8 mouse cellular contexts compared by ENCODE assay signal in genomic region chr3:87616957-87617810, GRCm38 (mm10). TPM values are rescaled to one million over a fixed set of nuclear protein-coding genes. Genes with fewer than 3 reads are reported as not detected.
DNase-seq lines count a peak whose midpoint lies in the region; ATAC-seq and TF ChIP-seq lines count a peak whose summit lies in the region.

Arhgef11 (plus strand) TSS chr3:87617559.

- peak; percentile 65 for DNase-seq in 3T3-L1 (ENCODE audit: low read depth, low spot score)
- DNase-seq in adrenal gland, postnatal 36 days, result peak; percentile 89 to 94
- DNase-seq in heart, adult 2 months, result peak; percentile 89 to 91
- DNase-seq in kidney, adult 8-10 months, result peak; percentile 83 to 85
- peak; percentile 79 for DNase-seq in limb, embryonic 14.5 days (ENCODE audit: low spot score)
- peak; percentile 54 to 75 for DNase-seq in spleen, postnatal 10 days (ENCODE audit: low spot score in 2 of 2)

- peak within 1 kb of the TSS; percentile 83 for H3K4me3 ChIP-seq in embryonic facial prominence, embryonic 13.5 days
- peak within 1 kb of the TSS; percentile 99 for H3K4me3 ChIP-seq in heart, adult 2 months
- peak within 1 kb of the TSS; percentile 81 for H3K4me3 ChIP-seq in limb, embryonic 14.5 days (replicated peaks; ENCODE audit: low read length)
- H3K4me3 ChIP-seq in midbrain, embryonic 16.5 days (ENCODE audit: low read depth, low read length), result peak within 1 kb of the TSS; percentile 88

- H3K4me2 ChIP-seq in embryonic facial prominence, embryonic 13.5 days, result peak within 1 kb of the TSS; percentile 84
- H3K4me2 ChIP-seq in limb, embryonic 14.5 days (replicated peaks; ENCODE audit: low read depth, low read length, severe bottlenecking), result peak within 1 kb of the TSS; percentile 94
- peak within 1 kb of the TSS; percentile 91 for H3K4me2 ChIP-seq in midbrain, embryonic 16.5 days (ENCODE audit: low read length)

- no peaks in the 10 kb centered on the region for H3K27me3 ChIP-seq in embryonic facial prominence, embryonic 13.5 days
- no peaks in the 10 kb centered on the region for H3K27me3 ChIP-seq in heart, adult 2 months (ENCODE audit: control insufficient read depth, insufficient read depth, low read length)
- no peaks in the 10 kb centered on the region for H3K27me3 ChIP-seq in limb, embryonic 14.5 days (ENCODE audit: control insufficient read depth, insufficient read depth, low read length)
- H3K27me3 ChIP-seq in midbrain, embryonic 16.5 days (ENCODE audit: control insufficient read depth, insufficient read depth, low read depth, low read length), result no peaks in the 10 kb centered on the region

- no peak for TF ChIP-seq CTCF in heart, adult 2 months (IDR thresholded peaks at IDR 0.05)

- H3K4me1 ChIP-seq in embryonic facial prominence, embryonic 13.5 days, result peaks cover 43% of the 10 kb centered on the region
- peaks cover 12% of the 10 kb centered on the region for H3K4me1 ChIP-seq in heart, adult 2 months (ENCODE audit: control insufficient read depth, insufficient read depth, low read length)
- peaks cover 34% of the 10 kb centered on the region for H3K4me1 ChIP-seq in limb, embryonic 14.5 days (ENCODE audit: control insufficient read depth, insufficient read depth, low read length)
- peaks cover 36% of the 10 kb centered on the region for H3K4me1 ChIP-seq in midbrain, embryonic 16.5 days (ENCODE audit: control insufficient read depth, insufficient read depth, low read length)

- H3K27ac ChIP-seq in embryonic facial prominence, embryonic 13.5 days, result peak within 1 kb of the TSS; percentile 96
- peak within 1 kb of the TSS; percentile 97 for H3K27ac ChIP-seq in heart, adult 2 months
- H3K27ac ChIP-seq in limb, embryonic 14.5 days (replicated peaks; ENCODE audit: low read depth, low read length), result peak within 1 kb of the TSS; percentile 93
- H3K27ac ChIP-seq in midbrain, embryonic 16.5 days (ENCODE audit: low read length), result peak within 1 kb of the TSS; percentile 94

- H3K9ac ChIP-seq in embryonic facial prominence, embryonic 13.5 days, result peak within 1 kb of the TSS; percentile 91
- H3K9ac ChIP-seq in heart, adult 2 months (ENCODE audit: low read depth, low read length), result peak within 1 kb of the TSS; percentile 99
- peak within 1 kb of the TSS; percentile 90 for H3K9ac ChIP-seq in limb, embryonic 14.5 days (ENCODE audit: low read depth, low read length, severe bottlenecking)
- H3K9ac ChIP-seq in midbrain, embryonic 16.5 days (ENCODE audit: low read depth, low read length), result peak within 1 kb of the TSS; percentile 93

- H3K36me3 ChIP-seq in embryonic facial prominence, embryonic 13.5 days, result no peaks in the 10 kb centered on the region
- H3K36me3 ChIP-seq in heart, adult 2 months (ENCODE audit: control insufficient read depth, insufficient read depth, low read length), result peaks cover 4% of the 10 kb centered on the region; the same call in 1 of the 2 replicates
- no peaks in the 10 kb centered on the region for H3K36me3 ChIP-seq in limb, embryonic 14.5 days (ENCODE audit: control insufficient read depth, insufficient read depth, low read length)
- no peaks in the 10 kb centered on the region for H3K36me3 ChIP-seq in midbrain, embryonic 16.5 days (ENCODE audit: control insufficient read depth, insufficient read depth, low read length)

- peaks cover 2% of the 10 kb centered on the region for H3K79me2 ChIP-seq in heart, adult 2 months (replicated peaks; ENCODE audit: control insufficient read depth, insufficient read depth, low read length)

- TF ChIP-seq POLR2A in heart, adult 2 months (IDR thresholded peaks at IDR 0.05; ENCODE audit: insufficient read depth, low read depth, low read length), result peak; percentile 79
- TF ChIP-seq POLR2A in limb, embryonic 14.5 days (IDR thresholded peaks at IDR 0.05; ENCODE audit: borderline replicate concordance, extremely low read depth, insufficient read depth, insufficient read length), result peak; percentile 94; the same call in 1 of the 2 replicates

- 1% methylated on average over 80 of the region's 101 CpGs for WGBS in embryonic facial prominence, embryonic 13.5 days
- WGBS in heart, adult 2 months, result 4% methylated on average over 93 of the region's 101 CpGs
- 2% methylated on average over 52 of the region's 101 CpGs for WGBS in limb, embryonic 14.5 days
- WGBS in midbrain, embryonic 16.5 days, result 1% methylated on average over 68 of the region's 101 CpGs

- TF ChIP-seq EP300 in heart, adult 2 months (IDR thresholded peaks at IDR 0.05; ENCODE audit: insufficient read depth, low read depth, low read length), result no peak

- intact Hi-C loops in heart, adult 2 months (cut with DNase I), result loop anchor here (5.0 kb wide), 1 partner anchor 90 kb away; the partner anchor contains the start of gene Etv3

- no peaks in the 10 kb centered on the region for H3K9me3 ChIP-seq in embryonic facial prominence, embryonic 13.5 days
- H3K9me3 ChIP-seq in limb, embryonic 14.5 days (ENCODE audit: control insufficient read depth, low read length), result no peaks in the 10 kb centered on the region
- no peaks in the 10 kb centered on the region for H3K9me3 ChIP-seq in midbrain, embryonic 16.5 days (replicated peaks; ENCODE audit: control insufficient read depth, low read length, poor library complexity, severe bottlenecking)

- peak; percentile 86 for ATAC-seq in embryonic facial prominence, embryonic 13.5 days (ENCODE audit: insufficient number of reproducible peaks, insufficient read depth, low FRiP score, low TSS enrichment, low read depth)
- peak; percentile 93 for ATAC-seq in limb, embryonic 14.5 days (ENCODE audit: low FRiP score, low read depth)
- peak; percentile 94 for ATAC-seq in midbrain, embryonic 16.5 days

RNA-seq across cellular contexts. Expression of gene Arhgef11, which starts in this region (rescaled TPM):
- 10 to 100 TPM; 38.3 to 39.2 TPM for total RNA-seq in adrenal gland, postnatal 36 days (2021)
- polyA plus RNA-seq in embryonic facial prominence, embryonic 13.5 days (2015; fragmentation: Nextera tagmentation; extraction: Ambion mirVana), result 17.5 and 18.3 TPM in 2 replicates
- total RNA-seq in heart, adult 2 months (2021), result 10 to 100 TPM; 16.0 to 20.4 TPM
- 19.5 and 31.4 TPM in 2 replicates for polyA plus RNA-seq in heart, adult 2 months (2012; rRNA removed)
- polyA plus RNA-seq in limb, embryonic 14.5 days (2012; rRNA removed), result 28.2 and 36.4 TPM in 2 replicates
- 16.1 and 19.0 TPM in 2 replicates for polyA plus RNA-seq in limb, embryonic 14.5 days (2014; fragmentation: Nextera tagmentation; extraction: Ambion mirVana)
- polyA plus RNA-seq in midbrain, embryonic 16.5 days (2015; fragmentation: Nextera tagmentation; extraction: Ambion mirVana), result 26.2 and 26.5 TPM in 2 replicates

Comparison
In these comparisons a context has a peak if more than half of its experiments do, and no peak if none do; other contexts are left out.
1. Peak in every context shown above with its lines: DNase-seq, ATAC-seq, H3K4me3 ChIP-seq and H3K27ac ChIP-seq.